Mouse (Mus musculus): ENCODE results near the gene Galnt7.

Galnt7 gene

GRCm38 (mm10) chr8:57487441-57488155 lies 165.2 kb downstream of the Galnt7 start, which contains the start of gene Sap30:
Gene Sap30, minus strand, starts transcription at chr8:57487860.
- peak; percentile 99 for DNase-seq

GRCm38 (mm10) chr8:57486491-57487440 lies 166.1 kb downstream of the Galnt7 start:
- peak; percentile 36 for DNase-seq

GRCm38 (mm10) chr8:57480606-57481005 lies 172.2 kb downstream of the Galnt7 start:
- no peak for DNase-seq

GRCm38 (mm10) chr8:57479700-57480099 lies 173.1 kb downstream of the Galnt7 start:
- DNase-seq = no peak

- DNase-seq = no peak
Observed at GRCm38 (mm10) chr8:57478406-57478805, 174.4 kb downstream of the Galnt7 start.

All from kidney, adult 9 months (tissue).